Mouse (Mus musculus): ENCODE results near the gene Sash1. TPM values are rescaled to one million over a fixed set of nuclear protein-coding genes. Genes with fewer than 3 reads are reported as not detected.

Sash1 gene
- polyA plus RNA-seq, 1 experiment from 2014 or later, result 0.77 TPM

- Histone ChIP-seq H3K9ac (no peak overlapping the region), H3K4me1 (replicated peaks) (no peaks in the 10 kb centered on the region), H3K27me3 (no peaks in the 10 kb centered on the region), H3K27ac (no peak overlapping the region), H3K36me3 (no peaks in the 10 kb centered on the region), H3K4me3 (replicated peaks) (no peak overlapping the region), H3K9me3 (replicated peaks) (no peaks in the 10 kb centered on the region), H3K4me2 (no peak overlapping the region)
- no peak for DNase-seq
- ATAC-seq (ENCODE audit: low read depth), result no peak
- WGBS (ENCODE audit: insufficient replicate concordance), result 45% methylated on average over 5 of the region's 5 CpGs
Measured at GRCm38 (mm10) chr10:8898099-8898777, 12.4 kb upstream of the Sash1 start.

DNA sequence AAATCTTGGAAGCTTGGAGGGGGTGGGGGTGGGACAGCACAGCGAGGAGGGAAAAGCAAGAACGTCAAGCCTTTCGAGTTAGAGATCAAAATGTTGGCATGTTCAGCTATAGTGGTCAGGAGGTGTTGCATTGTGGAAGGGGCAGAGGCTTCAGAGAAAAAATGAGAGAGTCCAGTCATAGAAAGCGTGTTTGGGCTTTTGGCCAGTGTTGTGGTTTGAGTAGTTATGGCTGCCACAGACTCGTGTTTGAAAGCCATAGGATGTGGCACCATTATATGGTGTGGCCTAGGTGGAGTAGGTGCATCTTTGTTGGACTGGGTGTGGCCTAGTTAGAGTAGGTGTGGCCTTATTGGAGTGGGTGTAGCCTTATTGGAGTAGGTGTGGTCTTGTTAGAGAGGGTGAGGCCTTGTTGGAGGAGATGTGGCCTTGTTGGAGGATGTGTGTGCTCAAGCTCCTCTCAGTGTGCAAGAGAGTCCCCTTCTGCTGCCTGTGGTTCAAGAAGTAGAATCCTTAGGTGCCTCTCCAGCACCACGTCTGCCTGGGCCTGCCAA is 9.2 kb upstream of the Sash1 start:
- H3K27ac ChIP-seq, result no peak overlapping the region
- no peaks in the 10 kb centered on the region for H3K27me3 ChIP-seq
- H3K9ac ChIP-seq, result no peak overlapping the region
- no peaks in the 10 kb centered on the region for H3K9me3 ChIP-seq (replicated peaks)
- H3K4me3 ChIP-seq (replicated peaks), result no peak overlapping the region
- no peak overlapping the region for H3K4me2 ChIP-seq
- ATAC-seq (ENCODE audit: low read depth), result no peak
- no peaks in the 10 kb centered on the region for H3K36me3 ChIP-seq
- peaks cover 10% of the 10 kb centered on the region for H3K4me1 ChIP-seq (replicated peaks)
- 78% methylated on average over 6 of the region's 6 CpGs for WGBS (ENCODE audit: insufficient replicate concordance)
- no peak for DNase-seq

DNA sequence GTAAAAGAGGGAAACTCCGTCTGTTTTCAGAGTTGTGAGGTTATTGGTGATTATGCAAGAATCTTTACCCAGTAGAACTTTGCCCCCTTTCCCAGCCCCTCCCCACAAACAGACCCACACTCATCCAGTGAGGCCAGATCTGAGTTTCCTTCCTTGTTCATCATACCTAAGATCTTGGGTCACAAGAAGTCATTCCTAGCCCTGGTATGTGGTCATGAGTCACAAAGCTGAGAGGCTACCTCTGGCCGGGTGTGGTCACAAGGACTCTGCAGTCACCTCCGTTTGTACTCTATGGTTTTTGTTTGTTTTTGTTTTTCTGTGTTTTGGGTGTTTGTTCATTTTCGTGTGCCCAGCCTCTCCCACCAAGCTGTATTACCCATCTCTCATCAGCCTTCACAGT is 4.6 kb upstream of the Sash1 start:
- H3K4me1 ChIP-seq (replicated peaks), result peaks cover 14% of the 10 kb centered on the region
- no peaks in the 10 kb centered on the region for H3K9me3 ChIP-seq (replicated peaks)
- no peak overlapping the region for H3K4me3 ChIP-seq (replicated peaks)
- H3K9ac ChIP-seq, result no peak overlapping the region
- H3K27me3 ChIP-seq, result peaks cover 27% of the 10 kb centered on the region
- DNase-seq (no peak), ATAC-seq (ENCODE audit: low read depth) (no peak)
- H3K27ac ChIP-seq, result no peak overlapping the region
- H3K4me2 ChIP-seq, result no peak overlapping the region
- H3K36me3 ChIP-seq, result no peaks in the 10 kb centered on the region
- WGBS (ENCODE audit: insufficient replicate concordance), result 29% methylated on average over 4 of the region's 4 CpGs

DNA sequence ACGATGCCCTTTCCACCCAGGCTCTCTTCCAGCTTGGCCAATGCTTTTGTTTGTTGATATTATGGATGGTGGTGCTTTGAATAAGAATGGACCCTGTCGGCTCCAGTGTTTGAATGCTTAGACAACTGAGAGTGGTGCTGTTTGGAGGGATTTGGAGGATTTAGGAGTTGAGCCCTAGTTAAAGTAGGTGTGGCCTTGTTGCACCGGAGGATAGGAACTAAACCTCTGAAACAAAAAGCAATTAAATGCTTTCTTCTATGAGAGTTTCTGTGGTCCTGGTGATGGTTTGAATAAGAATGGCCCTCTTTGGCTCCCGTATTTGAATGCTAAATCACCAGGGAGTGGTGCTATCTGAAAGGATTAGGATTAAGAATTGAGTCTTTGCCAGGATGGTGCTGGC is 3.5 kb upstream of the Sash1 start:
- 62% methylated on average over 4 of the region's 4 CpGs for WGBS (ENCODE audit: insufficient replicate concordance)
- no peak for DNase-seq

DNA sequence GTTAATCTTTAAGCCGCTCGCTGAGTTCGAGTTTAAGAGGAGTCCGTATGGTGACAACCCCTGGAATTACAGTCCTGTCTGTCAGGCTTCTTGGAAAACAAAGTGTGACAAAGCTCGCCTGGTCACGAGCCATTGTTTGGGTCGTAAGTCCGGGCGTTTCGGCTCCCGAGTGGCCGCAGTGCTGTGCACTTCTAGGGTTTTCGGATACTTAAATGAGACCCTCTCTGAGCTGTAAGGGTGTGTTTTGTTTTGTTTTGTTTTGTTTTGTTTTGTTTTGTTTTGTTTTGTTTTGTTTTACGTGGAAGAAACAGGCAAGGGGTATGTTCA is 621 bp upstream of the Sash1 start:
- ATAC-seq (ENCODE audit: low read depth), result no peak
- WGBS (ENCODE audit: insufficient replicate concordance), result 2% methylated on average over 14 of the region's 14 CpGs

More for the DNA sequence above, 3.5 kb upstream of the Sash1 start:
- Histone ChIP-seq H3K4me2 (no peak overlapping the region), H3K9ac (no peak overlapping the region), H3K4me3 (replicated peaks) (no peak overlapping the region), H3K27ac (no peak overlapping the region), H3K36me3 (no peaks in the 10 kb centered on the region), H3K27me3 (peaks cover 38% of the 10 kb centered on the region), H3K4me1 (replicated peaks) (peaks cover 25% of the 10 kb centered on the region), H3K9me3 (replicated peaks) (no peaks in the 10 kb centered on the region)
- ATAC-seq (ENCODE audit: low read depth), result no peak

GRCm38 (mm10) chr10:8885201-8885600 is 669 bp downstream of the Sash1 start:
- H3K27ac ChIP-seq, result no peak overlapping the region

More for the DNA sequence above, 621 bp upstream of the Sash1 start:
- H3K27ac ChIP-seq, result peak overlapping the region; percentile 69
- peak overlapping the region; percentile 67 for H3K9ac ChIP-seq
- H3K4me3 ChIP-seq (replicated peaks), result peak overlapping the region; percentile 66
- H3K27me3 ChIP-seq, result peaks cover 40% of the 10 kb centered on the region
- H3K4me1 ChIP-seq (replicated peaks), result peaks cover 33% of the 10 kb centered on the region
- peak overlapping the region; percentile 74 for H3K4me2 ChIP-seq
- no peak for DNase-seq
- no peaks in the 10 kb centered on the region for H3K36me3 ChIP-seq
- H3K9me3 ChIP-seq (replicated peaks), result no peaks in the 10 kb centered on the region

GRCm38 (mm10) chr10:8884565-8884964 is 1.3 kb downstream of the Sash1 start:
- 34% methylated on average over 5 of the region's 5 CpGs for WGBS (ENCODE audit: insufficient replicate concordance)
- H3K27me3 ChIP-seq, result peaks cover 40% of the 10 kb centered on the region
- 0 out of 2 replicates have a peak overlapping the region, but pooled peaks have one; percentile 66 for H3K4me3 ChIP-seq (replicated peaks)
- H3K4me1 ChIP-seq (replicated peaks), result peaks cover 24% of the 10 kb centered on the region
- DNase-seq (no peak), ATAC-seq (ENCODE audit: low read depth) (no peak)
- H3K27ac ChIP-seq, result no peak overlapping the region
- peak overlapping the region; percentile 74 for H3K4me2 ChIP-seq
- no peaks in the 10 kb centered on the region for H3K9me3 ChIP-seq (replicated peaks)
- H3K36me3 ChIP-seq, result no peaks in the 10 kb centered on the region
- H3K9ac ChIP-seq, result no peak overlapping the region

More at GRCm38 (mm10) chr10:8885201-8885600, 669 bp downstream of the Sash1 start:
- ATAC-seq (ENCODE audit: low read depth) (no peak), DNase-seq (no peak)
- Histone ChIP-seq H3K36me3 (no peaks in the 10 kb centered on the region), H3K27me3 (peaks cover 40% of the 10 kb centered on the region), H3K4me1 (replicated peaks) (peaks cover 25% of the 10 kb centered on the region), H3K4me3 (replicated peaks) (peak overlapping the region; percentile 66), H3K4me2 (peak overlapping the region; percentile 74), H3K9ac (peak overlapping the region; percentile 67; the same call in 1 of the 2 replicates), H3K9me3 (replicated peaks) (no peaks in the 10 kb centered on the region)
- 4% methylated on average over 11 of the region's 11 CpGs for WGBS (ENCODE audit: insufficient replicate concordance)

GRCm38 (mm10) chr10:8883686-8884085 is 2.2 kb downstream of the Sash1 start:
- H3K9ac ChIP-seq, result no peak overlapping the region
- H3K27me3 ChIP-seq, result peaks cover 40% of the 10 kb centered on the region
- DNase-seq, result no peak
- no peaks in the 10 kb centered on the region for H3K36me3 ChIP-seq
- peak overlapping the region; percentile 47 for H3K4me2 ChIP-seq
- H3K27ac ChIP-seq, result no peak overlapping the region
- 9% methylated on average over 4 of the region's 4 CpGs for WGBS (ENCODE audit: insufficient replicate concordance)
- H3K9me3 ChIP-seq (replicated peaks), result no peaks in the 10 kb centered on the region
- peaks cover 28% of the 10 kb centered on the region for H3K4me1 ChIP-seq (replicated peaks)
- ATAC-seq (ENCODE audit: low read depth), result no peak
- H3K4me3 ChIP-seq (replicated peaks), result peak overlapping the region; percentile 23; the same call in 1 of the 2 replicates

- Histone ChIP-seq H3K4me3 (replicated peaks) (no peak overlapping the region), H3K9me3 (replicated peaks) (no peaks in the 10 kb centered on the region), H3K36me3 (no peaks in the 10 kb centered on the region), H3K4me1 (replicated peaks) (peaks cover 28% of the 10 kb centered on the region), H3K4me2 (no peak overlapping the region), H3K27ac (no peak overlapping the region), H3K27me3 (peaks cover 24% of the 10 kb centered on the region), H3K9ac (no peak overlapping the region)
- DNase-seq (no peak), ATAC-seq (ENCODE audit: low read depth) (no peak)
- WGBS (ENCODE audit: insufficient replicate concordance), result 43% methylated on average over 2 of the region's 2 CpGs
Measured at GRCm38 (mm10) chr10:8881736-8882135, 4.1 kb downstream of the Sash1 start.

DNA sequence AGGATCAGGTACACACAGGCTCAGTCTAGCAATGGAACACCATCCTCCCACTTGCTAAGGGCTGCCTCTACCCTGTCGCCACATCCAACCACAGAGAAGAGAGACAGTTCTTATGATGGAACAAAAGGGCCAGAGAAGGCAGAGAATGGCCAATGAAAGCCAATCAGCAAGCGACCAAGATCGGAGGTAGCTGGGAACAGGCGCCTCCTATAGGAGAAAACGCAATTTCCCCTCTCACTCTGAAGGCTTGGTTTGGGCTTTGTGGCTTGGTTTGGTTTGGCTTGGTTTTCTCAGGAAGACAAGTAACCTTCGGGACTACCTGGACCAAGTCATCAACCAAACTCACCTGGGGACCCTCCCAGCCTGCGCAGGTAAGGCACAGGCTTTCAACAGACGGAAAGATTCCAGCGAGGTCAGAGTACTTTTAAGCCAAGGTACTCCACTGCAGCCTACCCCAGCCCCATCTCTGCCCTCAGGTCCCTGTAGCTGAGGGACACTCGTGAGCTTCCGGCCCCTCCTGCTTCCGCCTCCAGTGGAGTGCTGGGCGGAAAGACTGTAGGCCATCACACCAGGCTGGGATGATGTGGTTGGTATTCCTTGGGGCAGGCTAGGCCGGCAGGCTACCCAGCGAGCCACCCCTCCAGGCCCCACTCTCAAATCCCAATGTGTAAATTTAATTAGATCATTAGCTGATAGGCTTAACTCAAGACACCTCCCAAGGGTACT is 4.8 kb downstream of the Sash1 start:
- DNase-seq (no peak), ATAC-seq (ENCODE audit: low read depth) (no peak)
- Histone ChIP-seq H3K27me3 (peaks cover 19% of the 10 kb centered on the region), H3K4me2 (no peak overlapping the region), H3K36me3 (no peaks in the 10 kb centered on the region), H3K27ac (no peak overlapping the region), H3K4me1 (replicated peaks) (peaks cover 28% of the 10 kb centered on the region), H3K9ac (no peak overlapping the region), H3K4me3 (replicated peaks) (no peak overlapping the region), H3K9me3 (replicated peaks) (no peaks in the 10 kb centered on the region)
- WGBS (ENCODE audit: insufficient replicate concordance), result 66% methylated on average over 15 of the region's 15 CpGs

DNA sequence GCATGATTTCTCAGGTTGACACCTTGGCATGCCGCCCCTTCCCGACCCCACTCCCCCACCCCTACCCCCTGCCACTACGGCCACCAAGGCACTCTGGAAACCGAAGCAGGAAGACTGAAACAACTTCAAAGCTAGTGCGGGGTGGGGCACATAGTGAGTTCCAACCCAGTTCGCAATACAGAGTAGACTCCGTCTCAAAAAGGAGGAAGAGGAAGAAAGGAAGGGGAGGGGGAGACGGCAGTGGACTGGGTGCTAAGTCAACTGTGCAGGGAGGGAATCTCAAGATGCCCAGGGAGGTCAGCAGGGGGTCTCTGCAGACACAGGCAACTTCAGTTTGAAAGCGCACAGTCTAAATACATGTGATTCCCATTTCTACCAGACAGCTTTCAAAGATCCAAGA is 7.0 kb downstream of the Sash1 start:
- Histone ChIP-seq H3K4me3 (replicated peaks) (peak overlapping the region; percentile 14; the same call in 1 of the 2 replicates), H3K4me1 (replicated peaks) (peaks cover 10% of the 10 kb centered on the region), H3K4me2 (peak overlapping the region; percentile 33), H3K27me3 (no peaks in the 10 kb centered on the region), H3K9ac (no peak overlapping the region), H3K36me3 (no peaks in the 10 kb centered on the region), H3K27ac (no peak overlapping the region), H3K9me3 (replicated peaks) (no peaks in the 10 kb centered on the region)
- 12% methylated on average over 9 of the region's 9 CpGs for WGBS (ENCODE audit: insufficient replicate concordance)
- no peak for DNase-seq
- ATAC-seq (ENCODE audit: low read depth), result no peak

Data from liver, embryonic 13.5 days (tissue).